Comparison of ENCODE assay signal across 27 mouse cellular contexts in genomic region chr17:77963358-77963757, GRCm38 (mm10).
"Had no signal": no experiment of that assay in that cellular context is flagged by ENCODE, and none has a peak within 500 bp of the region (broad histone marks: within the 10 kb centered on the region; RNA-seq: fewer than 3 reads in every experiment).

No protein-coding gene starts in this region.

- H3K36me3 ChIP-seq: heart, embryonic 13.5 days; heart, embryonic 15.5 days; hindbrain, embryonic 13.5 days; hindbrain, embryonic 15.5 days; kidney, embryonic 15.5 days; limb, embryonic 13.5 days; limb, embryonic 15.5 days; liver, embryonic 12.5 days had no signal

- H3K4me2 ChIP-seq: heart, embryonic 11.5 days; heart, embryonic 13.5 days; heart, embryonic 15.5 days; hindbrain, embryonic 13.5 days; hindbrain, embryonic 15.5 days; kidney, embryonic 15.5 days; limb, embryonic 13.5 days; limb, embryonic 15.5 days; liver, embryonic 12.5 days had no signal

- H3K27ac ChIP-seq: heart, adult 2 months; heart, embryonic 13.5 days; heart, embryonic 15.5 days; hindbrain, embryonic 13.5 days; hindbrain, embryonic 15.5 days; hindbrain, postnatal 0 days; kidney, embryonic 15.5 days; kidney, postnatal 0 days; limb, embryonic 13.5 days; limb, embryonic 15.5 days; liver, embryonic 12.5 days; liver, embryonic 14.5 days had no signal

- H3K9ac ChIP-seq: heart, embryonic 13.5 days; heart, embryonic 15.5 days; hindbrain, embryonic 13.5 days; hindbrain, embryonic 15.5 days; kidney, embryonic 15.5 days; limb, embryonic 13.5 days; limb, embryonic 15.5 days; liver, embryonic 12.5 days; liver, embryonic 14.5 days had no signal

- DNase-seq: gastrocnemius, postnatal 14 days; gastrocnemius, postnatal 36 days; heart, adult 11 months; heart, adult 2 months; heart, postnatal 14 days; heart, postnatal 36 days; kidney, adult 11 months; kidney, adult 2 months; kidney, adult 9 months; kidney, postnatal 14 days; kidney, postnatal 36 days; layer of hippocampus, adult 9-11 months; layer of hippocampus, postnatal 36 days; left cerebral cortex, postnatal 4 days had no signal

- H3K9me3 ChIP-seq: heart, embryonic 15.5 days; hindbrain, embryonic 13.5 days; hindbrain, embryonic 15.5 days; kidney, embryonic 15.5 days; limb, embryonic 13.5 days; limb, embryonic 15.5 days; liver, embryonic 12.5 days had no signal

- H3K27me3 ChIP-seq: heart, embryonic 13.5 days; heart, embryonic 15.5 days; hindbrain, embryonic 13.5 days; hindbrain, embryonic 15.5 days; kidney, embryonic 15.5 days; limb, embryonic 13.5 days; limb, embryonic 15.5 days; liver, embryonic 12.5 days had no signal

- H3K4me3 ChIP-seq: heart, adult 2 months; heart, embryonic 13.5 days; heart, embryonic 15.5 days; hindbrain, embryonic 13.5 days; hindbrain, embryonic 15.5 days; kidney, embryonic 15.5 days; limb, embryonic 13.5 days; limb, embryonic 15.5 days; liver, embryonic 12.5 days had no signal

- H3K4me1 ChIP-seq: heart, embryonic 13.5 days; heart, embryonic 15.5 days; hindbrain, embryonic 13.5 days; hindbrain, embryonic 15.5 days; kidney, embryonic 15.5 days; limb, embryonic 13.5 days; limb, embryonic 15.5 days; liver, embryonic 12.5 days had no signal

- ATAC-seq: hindbrain, postnatal 0 days; intestine, embryonic 16.5 days; liver, embryonic 12.5 days had no signal
